Mouse (Mus musculus) CD4-positive, CD25-positive, alpha-beta regulatory T cell, adult 2 months (primary cell): ENCODE measurements at regions not wholly inside any gene's neighbourhood (a gene's known extent, or its start where the extent isn't known, plus 50 kb on each side); places are given as distances from the start of the nearest gene placed in this dataset.
"Not testable (repeated sequence)": the region's sequence is repeated elsewhere in the genome, so short reads cannot be mapped to it uniquely, and the experiment has no call there.

Experiments used
- DNase-seq: peaks from one replicate; pipeline ENCODE4 v3.0.0-alpha.2; 2012; ENCODE audit warnings: low read depth, low spot score

GRCm38 (mm10) chr3:98968811-98969210 is 75.8 kb upstream of the Hao2 start:
- DNase-seq = no peak

GRCm38 (mm10) chr3:98975777-98976176 is 82.7 kb upstream of the Hao2 start:
- DNase-seq = peak; percentile 37

GRCm38 (mm10) chr3:98982787-98983186 is 89.7 kb upstream of the Hao2 start:
- DNase-seq = no peak

- DNase-seq = not testable (repeated sequence)
Measured at GRCm38 (mm10) chr3:98987266-98987665, 94.2 kb upstream of the Hao2 start.

GRCm38 (mm10) chr3:98990801-98991200 is 97.8 kb upstream of the Hao2 start:
- no peak for DNase-seq

GRCm38 (mm10) chr3:98991276-98991675 is 98.2 kb upstream of the Hao2 start:
- no peak for DNase-seq

- DNase-seq = no peak
Measured at GRCm38 (mm10) chr3:98994086-98994485, 101.0 kb upstream of the Hao2 start.

GRCm38 (mm10) chr3:99030636-99031035 is 110.2 kb upstream of the Wars2 start:
- DNase-seq = no peak

GRCm38 (mm10) chr3:99046190-99046589 is 94.7 kb upstream of the Wars2 start:
- DNase-seq = no peak

GRCm38 (mm10) chr3:99047156-99047555 is 93.7 kb upstream of the Wars2 start:
- DNase-seq = no peak

GRCm38 (mm10) chr3:99049305-99049704 is 91.6 kb upstream of the Wars2 start:
- DNase-seq = no peak

- no peak for DNase-seq
Measured at GRCm38 (mm10) chr3:99052176-99052575, 88.7 kb upstream of the Wars2 start.

GRCm38 (mm10) chr3:99067168-99067567 is 73.7 kb upstream of the Wars2 start:
- no peak for DNase-seq
